Mouse (Mus musculus) liver, embryonic 13.5 days (tissue): Measurements from ENCODE around the gene Smg6. TPM values are rescaled to one million over a fixed set of nuclear protein-coding genes. Genes with fewer than 3 reads are reported as not detected.

Source experiments
- ATAC-seq: fragments of 200-750 bp; cut with Nextera tagmentation; 2 replicates; pipeline ENCODE4 v1.8.0; 2017; ENCODE audit warnings: low read depth, mild to moderate bottlenecking, moderate number of reproducible peaks, moderate library complexity
- DNase-seq: peaks from one replicate; pipeline ENCODE4 v3.0.0; 2022
- H3K27ac ChIP-seq: fragments of 300-500 bp; sonication (generic); 2 replicates; pipeline ENCODE4 v1.5.1; 2015; ENCODE audit warnings: moderate library complexity, mild to moderate bottlenecking, inconsistent platforms
- H3K27me3 ChIP-seq: fragments of 300-500 bp; sonication (generic); 2 replicates; pipeline ENCODE4 v1.6.1; 2015; ENCODE audit warnings: mild to moderate bottlenecking, inconsistent platforms
- H3K36me3 ChIP-seq: fragments of 300-500 bp; sonication (generic); 2 replicates; pipeline ENCODE4 v1.6.1; 2015; ENCODE audit warnings: mild to moderate bottlenecking, inconsistent platforms
- H3K4me1 ChIP-seq: fragments of 300-500 bp; sonication (generic); replicated peaks from 2 replicates; pipeline ENCODE4 v1.6.1; 2015; ENCODE audit warnings: inconsistent platforms
- H3K4me2 ChIP-seq: fragments of 300-500 bp; sonication (generic); 2 replicates; pipeline ENCODE4 v1.6.1; 2015; ENCODE audit warnings: inconsistent platforms, mild to moderate bottlenecking, moderate library complexity
- H3K4me3 ChIP-seq: fragments of 300-500 bp; sonication (generic); replicated peaks from 2 replicates; pipeline ENCODE4 v1.5.1; 2015; ENCODE audit warnings: mild to moderate bottlenecking, inconsistent platforms
- H3K9ac ChIP-seq: fragments of 300-500 bp; sonication (generic); 2 replicates; pipeline ENCODE4 v1.6.1; 2015; ENCODE audit warnings: mild to moderate bottlenecking, inconsistent platforms
- H3K9me3 ChIP-seq: fragments of 300-500 bp; sonication (generic); replicated peaks from 2 replicates; pipeline ENCODE4 v1.6.1; 2016; ENCODE audit warnings: inconsistent platforms
- WGBS: fragments of 180-500 bp; shearing (Covaris S2); methylation state at CpG from one replicate; pipeline ENCODE4 v1.1.7; 2015; ENCODE audit not compliant: insufficient replicate concordance; 5-methylcytosine and 5-hydroxymethylcytosine counted together
- polyA plus RNA-seq: library from polyadenylated mRNA; unstranded; fragments of >200 nt; fragmentation: Nextera tagmentation; extraction: Ambion mirVana; gene quantifications from 2 replicates; pipeline ENCODE4 v1.2.1, GENCODE M21; 2015

Smg6 gene
- polyA plus RNA-seq, 1 experiment from 2014 or later: 4.4 TPM

- Histone ChIP-seq H3K4me3 (no peak overlapping the region), H3K4me1 (peaks cover 46% of the 10 kb centered on the region), H3K27ac (no peak overlapping the region), H3K27me3 (peaks cover 49% of the 10 kb centered on the region), H3K9ac (no peak overlapping the region), H3K36me3 (peaks cover 22% of the 10 kb centered on the region), H3K4me2 (no peak overlapping the region), H3K9me3 (no peaks in the 10 kb centered on the region)
- ATAC-seq: no peak
- no peak for DNase-seq
- WGBS: 79% methylated on average over 6 of the region's 6 CpGs
Measured at GRCm38 (mm10) chr11:75163379-75163778, 237.8 kb downstream of the Smg6 start.

GRCm38 (mm10) chr11:75164051-75164450 is 238.4 kb downstream of the Smg6 start:
- Histone ChIP-seq H3K9ac (no peak overlapping the region), H3K9me3 (no peaks in the 10 kb centered on the region), H3K36me3 (peaks cover 22% of the 10 kb centered on the region), H3K4me2 (no peak overlapping the region), H3K27me3 (peaks cover 55% of the 10 kb centered on the region), H3K4me3 (no peak overlapping the region), H3K4me1 (peaks cover 47% of the 10 kb centered on the region), H3K27ac (no peak overlapping the region)
- no peak for DNase-seq
- ATAC-seq: no peak
- WGBS: 70% methylated on average over 2 of the region's 2 CpGs

GRCm38 (mm10) chr11:75164750-75165149 is 239.1 kb downstream of the Smg6 start:
- peak overlapping the region; percentile 57; the same call in 1 of the 2 replicates for H3K9ac ChIP-seq
- peaks cover 22% of the 10 kb centered on the region for H3K36me3 ChIP-seq
- H3K4me1 ChIP-seq: peaks cover 54% of the 10 kb centered on the region
- ATAC-seq (no peak), DNase-seq (no peak)
- peak overlapping the region; percentile 82 for H3K4me2 ChIP-seq
- no peak overlapping the region for H3K27ac ChIP-seq
- no peaks in the 10 kb centered on the region for H3K9me3 ChIP-seq
- 14% methylated on average over 15 of the region's 15 CpGs for WGBS
- peaks cover 62% of the 10 kb centered on the region for H3K27me3 ChIP-seq
- H3K4me3 ChIP-seq: peak overlapping the region; percentile 70; the same call in 1 of the 2 replicates

- 6% methylated on average over 54 of the region's 54 CpGs for WGBS
- no peaks in the 10 kb centered on the region for H3K9me3 ChIP-seq
- H3K27me3 ChIP-seq: peaks cover 71% of the 10 kb centered on the region
- H3K4me3 ChIP-seq: peak overlapping the region; percentile 70
- ATAC-seq (peak; percentile 12; the same call in 1 of the 2 replicates), DNase-seq (peak; percentile 65)
- peak overlapping the region; percentile 57 for H3K9ac ChIP-seq
- peaks cover 22% of the 10 kb centered on the region for H3K36me3 ChIP-seq
- no peak overlapping the region for H3K27ac ChIP-seq
- H3K4me1 ChIP-seq: peaks cover 63% of the 10 kb centered on the region
- H3K4me2 ChIP-seq: peak overlapping the region; percentile 82
Measured at GRCm38 (mm10) chr11:75165441-75166192, 240.0 kb downstream of the Smg6 start.

DNA sequence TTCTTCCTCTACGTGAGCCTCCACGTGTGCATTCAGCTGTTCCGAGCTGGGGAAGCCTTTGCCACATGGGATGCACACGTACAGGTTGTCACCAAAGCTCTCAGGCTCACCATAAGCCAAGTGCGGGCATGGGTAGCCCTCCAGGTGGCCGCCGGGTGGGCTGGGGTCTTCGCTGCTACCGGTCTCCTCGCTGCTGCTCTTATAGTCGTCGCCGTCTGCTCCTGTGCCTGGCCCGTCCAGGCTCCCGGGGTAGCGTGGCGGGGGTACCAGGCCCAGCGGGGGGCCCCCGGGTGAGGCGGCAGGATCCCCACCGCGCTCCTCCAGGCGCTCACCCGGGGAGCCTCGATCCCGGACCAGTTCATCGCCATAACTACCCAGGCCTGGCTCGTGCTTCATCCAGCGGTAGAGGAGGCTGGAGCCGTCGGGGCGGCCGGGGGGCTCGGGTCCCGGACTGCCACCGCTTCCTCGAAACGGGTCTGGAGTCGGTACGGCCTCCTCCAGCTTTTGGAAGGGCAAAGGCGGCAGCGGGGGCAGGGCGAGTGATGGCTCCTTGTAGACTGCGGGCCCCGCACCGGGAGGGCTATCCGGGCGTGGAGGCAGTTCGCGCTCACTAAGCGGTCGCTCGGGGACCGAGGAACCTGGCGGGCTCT is 240.7 kb downstream of the Smg6 start:
- peaks cover 78% of the 10 kb centered on the region for H3K27me3 ChIP-seq
- ATAC-seq (no peak), DNase-seq (no peak)
- 8% methylated on average over 55 of the region's 55 CpGs for WGBS
- peaks cover 17% of the 10 kb centered on the region for H3K36me3 ChIP-seq
- H3K9ac ChIP-seq: peak overlapping the region; percentile 57
- H3K4me2 ChIP-seq: peak overlapping the region; percentile 82
- peak overlapping the region; percentile 70 for H3K4me3 ChIP-seq
- peaks cover 69% of the 10 kb centered on the region for H3K4me1 ChIP-seq
- H3K9me3 ChIP-seq: no peaks in the 10 kb centered on the region
- H3K27ac ChIP-seq: no peak overlapping the region

- Histone ChIP-seq H3K36me3 (peaks cover 13% of the 10 kb centered on the region), H3K9ac (peak overlapping the region; percentile 57), H3K27me3 (peaks cover 85% of the 10 kb centered on the region), H3K27ac (no peak overlapping the region), H3K4me1 (peaks cover 76% of the 10 kb centered on the region), H3K4me3 (peak overlapping the region; percentile 70), H3K9me3 (no peaks in the 10 kb centered on the region), H3K4me2 (peak overlapping the region; percentile 82)
- WGBS: 3% methylated on average over 68 of the region's 68 CpGs
- no peak for ATAC-seq
- DNase-seq: no peak
Measured at GRCm38 (mm10) chr11:75166861-75167642, 241.4 kb downstream of the Smg6 start.

DNA sequence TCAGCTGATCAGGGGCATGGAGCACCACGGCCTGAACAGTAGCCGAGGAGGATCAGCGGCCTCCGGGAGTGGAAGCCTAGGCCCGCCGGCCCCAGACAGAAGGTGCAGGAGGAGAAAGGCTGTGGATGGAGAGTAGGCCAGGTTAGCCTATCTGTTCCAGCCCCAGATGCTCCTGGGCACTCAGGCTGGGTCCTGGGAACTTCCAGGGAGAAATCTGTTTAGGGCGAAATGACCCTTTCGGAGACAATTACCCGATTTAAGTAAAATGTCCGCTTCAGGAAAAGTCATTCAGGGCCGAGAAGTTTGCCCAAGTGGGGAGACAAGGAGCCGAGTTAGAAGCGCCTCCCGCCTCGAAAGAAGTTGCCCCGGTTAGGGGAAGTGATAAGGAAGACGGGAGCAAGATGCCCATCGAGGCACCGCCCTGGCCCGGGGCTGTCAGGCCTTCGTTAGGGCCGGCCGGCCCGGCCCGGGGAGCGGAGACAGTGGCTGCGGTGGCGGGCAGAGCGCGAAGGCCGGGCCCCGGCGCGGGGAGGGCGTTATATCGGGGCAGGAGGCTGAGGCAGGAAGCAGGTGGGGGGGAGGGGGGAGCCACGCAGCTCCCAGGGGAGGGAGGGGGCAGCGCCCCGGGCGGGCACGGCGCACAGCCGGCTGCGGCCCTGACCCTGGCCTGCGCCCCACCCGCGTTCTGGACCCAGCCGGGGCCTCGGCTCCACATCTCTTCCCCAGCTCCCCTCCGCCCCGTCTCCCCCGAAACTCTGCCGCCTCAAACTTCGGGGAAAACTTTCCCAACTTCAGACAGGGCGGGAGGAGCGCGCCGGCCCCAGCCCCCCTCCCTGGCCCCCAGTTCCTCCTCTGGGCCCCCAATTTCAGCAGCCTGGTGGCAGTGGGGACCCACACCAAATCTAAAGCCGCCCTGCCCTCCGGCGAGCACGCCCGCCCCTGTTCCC is 242.3 kb downstream of the Smg6 start:
- WGBS: 4% methylated on average over 54 of the region's 63 CpGs
- Histone ChIP-seq H3K36me3 (peaks cover 8% of the 10 kb centered on the region), H3K27me3 (peaks cover 94% of the 10 kb centered on the region), H3K4me1 (peaks cover 84% of the 10 kb centered on the region), H3K27ac (no peak overlapping the region; the same call in 1 of the 2 replicates), H3K9ac (peak overlapping the region; percentile 57), H3K4me2 (peak overlapping the region; percentile 82), H3K4me3 (peak overlapping the region; percentile 70), H3K9me3 (no peaks in the 10 kb centered on the region)
- ATAC-seq (no peak), DNase-seq (no peak)

- H3K9me3 ChIP-seq: no peaks in the 10 kb centered on the region
- peak overlapping the region; percentile 56 for H3K9ac ChIP-seq
- DNase-seq (peak; percentile 68), ATAC-seq (no peak; the same call in 1 of the 2 replicates)
- H3K4me3 ChIP-seq: peak overlapping the region; percentile 70
- H3K27me3 ChIP-seq: peaks cover 100% of the 10 kb centered on the region
- peak overlapping the region; percentile 82 for H3K4me2 ChIP-seq
- 0 out of 2 replicates have a peak, but pooled peaks cover 4% of the 10 kb centered on the region for H3K36me3 ChIP-seq
- H3K4me1 ChIP-seq: peaks cover 93% of the 10 kb centered on the region
- WGBS: under 1% methylated on average over 69 of the region's 83 CpGs
- H3K27ac ChIP-seq: no peak overlapping the region; the same call in 1 of the 2 replicates
Measured at GRCm38 (mm10) chr11:75168590-75169361, 243.2 kb downstream of the Smg6 start.

GRCm38 (mm10) chr11:75169405-75170080 is 243.9 kb downstream of the Smg6 start, which contains the start of gene Hic1:
Hic1 (minus strand) TSS chr11:75169519.
- Histone ChIP-seq H3K9ac (peak within 1 kb of the TSS; percentile 56), H3K27ac (no peak within 1 kb of the TSS; the same call in 1 of the 2 replicates), H3K4me3 (peak within 1 kb of the TSS; percentile 70), H3K4me2 (peak within 1 kb of the TSS; percentile 82), H3K9me3 (no peaks in the 10 kb centered on the region), H3K4me1 (peaks cover 96% of the 10 kb centered on the region), H3K36me3 (0 out of 2 replicates have a peak, but pooled peaks cover 4% of the 10 kb centered on the region), H3K27me3 (peaks cover 99% of the 10 kb centered on the region)
- no peak for ATAC-seq
- DNase-seq: no peak
- WGBS: 7% methylated on average over 23 of the region's 23 CpGs
